In genomic region chr17:45695227-45696120, GRCm38 (mm10) we compare ENCODE assay signal across 1 mouse cellular context.
TF ChIP-seq lines count a peak whose summit lies in the region.

No protein-coding gene starts in this region.

TF ChIP-seq in MEL, 35 proteins besides CTCF, POLR2A, EP300 and RAD21:
- TF ChIP-seq CHD1 (IDR thresholded peaks at IDR 0.05; ENCODE audit: low read depth, low read length), result peak; percentile 64; the same call in 1 of the 2 replicates
- TF ChIP-seq UBTF (IDR thresholded peaks at IDR 0.05; ENCODE audit: borderline replicate concordance, insufficient read depth, low read depth, low read length), result no peak
- no peak for TF ChIP-seq MYB (IDR thresholded peaks at IDR 0.05; ENCODE audit: low read depth, low read length)
- TF ChIP-seq SIN3A (IDR thresholded peaks at IDR 0.05; ENCODE audit: low read length), result peak; percentile 30; the same call in 1 of the 2 replicates
- TF ChIP-seq GABPA (IDR thresholded peaks at IDR 0.05; ENCODE audit: low read depth, low read length), result peak; percentile 86
- 0 out of 2 replicates have a peak, but pooled peaks have one; percentile 28 for TF ChIP-seq NELFE (IDR thresholded peaks at IDR 0.05; ENCODE audit: low read depth, low read length)
- TF ChIP-seq TAL1 (IDR thresholded peaks at IDR 0.05; ENCODE audit: low read length), result no peak
- no peak for TF ChIP-seq SMC3 (IDR thresholded peaks at IDR 0.05; ENCODE audit: low read depth, low read length)
- TF ChIP-seq USF1 (IDR thresholded peaks at IDR 0.05; ENCODE audit: low read depth, low read length), result no peak
- 0 out of 2 replicates have a peak, but pooled peaks have one; percentile 34 for TF ChIP-seq BHLHE40 (IDR thresholded peaks at IDR 0.05; ENCODE audit: borderline replicate concordance, low read depth, low read length)
- no peak for TF ChIP-seq TBP (IDR thresholded peaks at IDR 0.05; ENCODE audit: low read depth, low read length)
- no peak for TF ChIP-seq HCFC1 (IDR thresholded peaks at IDR 0.05; ENCODE audit: low read depth, low read length)
- TF ChIP-seq RCOR1 (IDR thresholded peaks at IDR 0.05; ENCODE audit: low read depth, low read length), result peak; percentile 81
- TF ChIP-seq KAT2A (conservative IDR thresholded peaks at IDR 0.05; ENCODE audit: low read depth, low read length), result no peak
- TF ChIP-seq USF2 (IDR thresholded peaks at IDR 0.05; ENCODE audit: borderline replicate concordance in 1 of 2, insufficient read depth in 1 of 2, low read depth in 1 of 2, low read length in 2 of 2), result no peak
- peak; percentile 78 for TF ChIP-seq ETS1 (IDR thresholded peaks at IDR 0.05; ENCODE audit: low read depth, low read length)
- peak; percentile 36; the same call in 1 of the 2 replicates for TF ChIP-seq TCF12 (IDR thresholded peaks at IDR 0.05; ENCODE audit: low read depth, low read length)
- no peak for TF ChIP-seq MAZ (IDR thresholded peaks at IDR 0.05; ENCODE audit: low read depth, low read length)
- peak; percentile 77 for TF ChIP-seq ZNF384 (IDR thresholded peaks at IDR 0.05; ENCODE audit: low read depth, low read length)
- TF ChIP-seq MAFK (IDR thresholded peaks at IDR 0.05; ENCODE audit: borderline replicate concordance, low read depth, low read length), result peak; percentile 65; the same call in 1 of the 2 replicates
- TF ChIP-seq MYC (IDR thresholded peaks at IDR 0.05; ENCODE audit: low read depth, low read length), result peak; percentile 85
- peak; percentile 76 for TF ChIP-seq GATA1 (IDR thresholded peaks at IDR 0.05; ENCODE audit: low read depth, low read length)
- no peak for TF ChIP-seq ELF1 (IDR thresholded peaks at IDR 0.05; ENCODE audit: low read depth, low read length)
- peak; percentile 74 for TF ChIP-seq MXI1 (IDR thresholded peaks at IDR 0.05; ENCODE audit: low read depth, low read length)
- TF ChIP-seq MAX (IDR thresholded peaks at IDR 0.05; ENCODE audit: low read length), result peak; percentile 69; the same call in 1 of the 2 replicates
- no peak for TF ChIP-seq POLR2AphosphoS5 (IDR thresholded peaks at IDR 0.05; ENCODE audit: borderline replicate concordance, low read depth, low read length)
- TF ChIP-seq E2F4 (IDR thresholded peaks at IDR 0.05; ENCODE audit: borderline replicate concordance, low read depth, low read length), result no peak
